ENCODE assay signal across 22 mouse cellular contexts in genomic region chr10:28297531-28297930, GRCm38 (mm10).
DNase-seq lines count a peak whose midpoint lies in the region; ATAC-seq and TF ChIP-seq lines count a peak whose summit lies in the region.
"Had no signal": no experiment of that assay in that cellular context is flagged by ENCODE, and none has a peak within 500 bp of the region (broad histone marks: within the 10 kb centered on the region; RNA-seq: fewer than 3 reads in every experiment).

No protein-coding gene starts in this region.

- TF ChIP-seq POLR2A in kidney, adult 2 months (IDR thresholded peaks at IDR 0.05; ENCODE audit: low read depth, low read length): no peak

- H3K27ac ChIP-seq in kidney, adult 2 months (ENCODE audit: insufficient read depth, low read depth, low read length): no peak overlapping the region
- H3K27ac ChIP-seq in kidney, postnatal 0 days: no peak overlapping the region
- H3K27ac ChIP-seq in embryonic facial prominence, embryonic 10.5 days (replicated peaks): no peak overlapping the region
- H3K27ac ChIP-seq in midbrain, embryonic 15.5 days: no peak overlapping the region
- H3K27ac ChIP-seq: embryonic facial prominence, embryonic 12.5 days; forebrain, embryonic 12.5 days; heart, adult 2 months; hindbrain, embryonic 10.5 days; hindbrain, embryonic 14.5 days had no signal

- DNase-seq in kidney, adult 2 months: peak; percentile 48
- no peak for DNase-seq in kidney, postnatal 25 days
- DNase-seq in kidney, postnatal 0 days (ENCODE audit: low spot score): no peak
- no peak for DNase-seq in kidney, postnatal 14 days
- peak; percentile 15 for DNase-seq in embryonic facial prominence, embryonic 10.5 days (ENCODE audit: low spot score)
- no peak for DNase-seq in thymus, postnatal 36 days
- DNase-seq: adrenal gland, postnatal 10 days; B cell, adult 2 months; cerebellum, adult 11 months; cerebellum, adult 8-10 months; cerebellum, postnatal 14 days; forebrain, postnatal 0 days; gastrocnemius, postnatal 14 days; heart, adult 2 months had no signal

- H3K4me2 ChIP-seq in kidney, postnatal 0 days (ENCODE audit: low read length): no peak overlapping the region
- H3K4me2 ChIP-seq in midbrain, embryonic 15.5 days: no peak overlapping the region
- H3K4me2 ChIP-seq: embryonic facial prominence, embryonic 12.5 days; forebrain, embryonic 12.5 days; heart, embryonic 12.5 days; hindbrain, embryonic 14.5 days had no signal

- no peak overlapping the region for H3K4me3 ChIP-seq in kidney, adult 2 months (ENCODE audit: insufficient read depth, low read depth, low read length)
- no peak overlapping the region for H3K4me3 ChIP-seq in kidney, postnatal 0 days (replicated peaks; ENCODE audit: low read depth, low read length)
- no peak overlapping the region for H3K4me3 ChIP-seq in embryonic facial prominence, embryonic 10.5 days
- H3K4me3 ChIP-seq in midbrain, embryonic 15.5 days: no peak overlapping the region
- H3K4me3 ChIP-seq: embryonic facial prominence, embryonic 12.5 days; forebrain, embryonic 12.5 days; heart, adult 2 months; heart, embryonic 12.5 days; hindbrain, embryonic 10.5 days had no signal

- no peaks in the 10 kb centered on the region for H3K9me3 ChIP-seq in kidney, postnatal 0 days (replicated peaks; ENCODE audit: low read length)
- no peaks in the 10 kb centered on the region for H3K9me3 ChIP-seq in embryonic facial prominence, embryonic 10.5 days
- H3K9me3 ChIP-seq in midbrain, embryonic 15.5 days: no peaks in the 10 kb centered on the region
- H3K9me3 ChIP-seq: embryonic facial prominence, embryonic 12.5 days; forebrain, embryonic 12.5 days; G1E; heart, embryonic 12.5 days; hindbrain, embryonic 10.5 days had no signal

- WGBS in kidney, adult 2 months: 55% methylated on average over 1 of the region's 1 CpGs
- 33% methylated on average over 1 of the region's 1 CpGs for WGBS in kidney, postnatal 0 days
- 35% methylated on average over 1 of the region's 1 CpGs for WGBS in embryonic facial prominence, embryonic 10.5 days
- 74% methylated on average over 1 of the region's 1 CpGs for WGBS in midbrain, embryonic 15.5 days

- no peaks in the 10 kb centered on the region for H3K36me3 ChIP-seq in kidney, adult 2 months (ENCODE audit: control insufficient read depth, insufficient read depth, low read length)
- no peaks in the 10 kb centered on the region for H3K36me3 ChIP-seq in kidney, postnatal 0 days (ENCODE audit: insufficient read depth, low read length)
- no peaks in the 10 kb centered on the region for H3K36me3 ChIP-seq in embryonic facial prominence, embryonic 10.5 days (replicated peaks)
- no peaks in the 10 kb centered on the region for H3K36me3 ChIP-seq in midbrain, embryonic 15.5 days (replicated peaks)
- H3K36me3 ChIP-seq: embryonic facial prominence, embryonic 12.5 days; forebrain, embryonic 12.5 days; G1E; heart, embryonic 12.5 days; hindbrain, embryonic 10.5 days had no signal

- ATAC-seq in kidney, postnatal 0 days (replicated peaks; ENCODE audit: low FRiP score, low read depth): 0 out of 2 replicates have a peak, but pooled peaks have one; percentile 21
- ATAC-seq in midbrain, embryonic 15.5 days (replicated peaks): no peak
- ATAC-seq: CD4-positive, CD25-positive, alpha-beta regulatory T cell, adult 4 months; forebrain, postnatal 0 days had no signal

- H3K4me1 ChIP-seq in kidney, adult 2 months (ENCODE audit: control insufficient read depth, insufficient read depth, low read length): no peaks in the 10 kb centered on the region; the same call in 1 of the 2 replicates
- H3K4me1 ChIP-seq in kidney, postnatal 0 days (replicated peaks; ENCODE audit: insufficient read depth, low read length): no peaks in the 10 kb centered on the region; the same call in 1 of the 2 replicates
- peaks cover 10% of the 10 kb centered on the region for H3K4me1 ChIP-seq in embryonic facial prominence, embryonic 10.5 days
- H3K4me1 ChIP-seq in midbrain, embryonic 15.5 days: no peaks in the 10 kb centered on the region
- H3K4me1 ChIP-seq: embryonic facial prominence, embryonic 12.5 days; forebrain, embryonic 12.5 days had no signal

- H3K9ac ChIP-seq in kidney, postnatal 0 days (ENCODE audit: low read depth, low read length): no peak overlapping the region
- H3K9ac ChIP-seq in midbrain, embryonic 15.5 days: no peak overlapping the region
- H3K9ac ChIP-seq: embryonic facial prominence, embryonic 12.5 days; forebrain, embryonic 12.5 days; forebrain, postnatal 0 days; heart, embryonic 12.5 days; hindbrain, embryonic 14.5 days had no signal

- no peak for TF ChIP-seq CTCF in kidney, adult 2 months (conservative IDR thresholded peaks at IDR 0.05; ENCODE audit: insufficient read depth, insufficient read length, low read depth, low read length)
- no peak for TF ChIP-seq CTCF in kidney, postnatal 0 days (IDR thresholded peaks at IDR 0.05; ENCODE audit: low read depth)

- H3K27me3 ChIP-seq in kidney, adult 2 months (replicated peaks; ENCODE audit: control insufficient read depth, insufficient read depth, low read length): no peaks in the 10 kb centered on the region
- H3K27me3 ChIP-seq in kidney, postnatal 0 days (ENCODE audit: insufficient read depth, low read length): no peaks in the 10 kb centered on the region
- H3K27me3 ChIP-seq in embryonic facial prominence, embryonic 10.5 days (replicated peaks; ENCODE audit: low read depth, poor library complexity, severe bottlenecking): no peaks in the 10 kb centered on the region
- no peaks in the 10 kb centered on the region for H3K27me3 ChIP-seq in midbrain, embryonic 15.5 days (replicated peaks)
- H3K27me3 ChIP-seq: embryonic facial prominence, embryonic 12.5 days; forebrain, embryonic 12.5 days; heart, embryonic 12.5 days had no signal

Comparison
In these comparisons a context has a peak if more than half of its experiments do, and no peak if none do; other contexts are left out.
1. DNase-seq: peak in kidney, adult 2 months (single experiment) and embryonic facial prominence, embryonic 10.5 days (single experiment); none in kidney, postnatal 25 days (0 of 2), kidney, postnatal 0 days (single experiment), kidney, postnatal 14 days (single experiment) and thymus, postnatal 36 days (0 of 2).